Mouse (Mus musculus): Measurements from ENCODE around the gene Cerk.

DNA sequence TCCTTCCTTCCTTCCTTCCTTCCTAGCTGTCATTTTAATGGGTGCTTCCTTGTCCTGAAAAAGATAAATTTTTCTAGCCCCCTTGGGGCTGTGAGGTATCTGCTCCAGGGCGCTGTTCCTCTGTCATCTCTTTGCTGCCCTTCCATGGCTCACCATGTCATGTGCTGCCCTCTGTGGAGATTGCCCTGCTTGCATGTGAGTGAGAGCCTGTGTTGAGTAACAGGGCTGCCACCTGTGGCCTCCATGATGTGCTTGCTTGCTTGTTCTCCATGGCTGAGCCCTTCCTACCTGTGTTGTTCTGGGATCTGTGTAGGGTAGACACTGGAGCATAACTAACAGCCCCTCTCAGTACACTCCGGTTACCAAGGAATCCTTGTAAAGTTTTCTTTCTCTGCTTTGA is 41.0 kb upstream of the Cerk start:
- TF ChIP-seq CTCF (IDR thresholded peaks at IDR 0.05; ENCODE audit: extremely low read depth, insufficient read depth, low read length) (no peak), POLR2A (IDR thresholded peaks at IDR 0.05; ENCODE audit: extremely low read depth, insufficient read depth, low read length) (no peak)

Measured in cortical plate, adult 2 months (tissue).